Mouse (Mus musculus): ENCODE measurements around the gene Eno3. TPM values are rescaled to one million over a fixed set of nuclear protein-coding genes. Genes with fewer than 3 reads are reported as not detected.

The Eno3 gene
- total and polyA plus RNA-seq, 3 experiments, result 14.2 to 16.8 TPM; not detected in 1

DNA sequence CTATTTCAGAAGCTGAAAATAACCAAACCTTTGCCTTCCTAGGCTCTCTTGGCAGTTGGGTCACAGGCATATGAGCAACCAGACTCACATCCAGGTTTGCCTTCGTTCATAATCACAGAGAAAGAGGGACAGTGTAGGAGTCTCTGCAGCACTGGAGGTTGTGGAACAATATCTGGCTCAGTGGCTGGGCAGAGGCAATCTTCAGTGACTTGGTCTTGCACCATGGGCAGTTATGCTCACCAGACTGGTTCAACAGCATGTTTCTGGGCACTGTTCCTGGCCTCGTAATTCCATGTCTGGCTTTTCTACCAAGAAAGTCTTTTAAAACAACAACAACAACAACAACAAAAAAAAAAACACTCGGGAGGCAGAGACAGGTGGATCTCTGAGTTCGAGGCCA is 21.4 kb upstream of the Eno3 start:
- H3K27me3 ChIP-seq (ENCODE audit: control insufficient read depth in 1 of 2, insufficient read depth in 2 of 2, low read length in 2 of 2), result no peaks in the 10 kb centered on the region
- H3K79me2 ChIP-seq (ENCODE audit: control insufficient read depth, insufficient read depth, low read length, poor library complexity), result peaks cover 8% of the 10 kb centered on the region; the same call in 1 of the 2 replicates
- H3K9me3 ChIP-seq (replicated peaks; ENCODE audit: insufficient read depth, low read length), result no peaks in the 10 kb centered on the region
- no peak overlapping the region for H3K27ac ChIP-seq (ENCODE audit: control insufficient read depth, low read depth, low read length)
- H3K9ac ChIP-seq (ENCODE audit: control insufficient read depth, low read depth, low read length, poor library complexity, severe bottlenecking), result no peak overlapping the region
- peaks cover 14 to 38% of the 10 kb centered on the region in 2 experiments for H3K4me1 ChIP-seq (ENCODE audit: control insufficient read depth in 1 of 2, insufficient read depth in 2 of 2, low read length in 2 of 2)
- no peak for DNase-seq (ENCODE audit: low read depth, low spot score)
- TF ChIP-seq BHLHE40 (IDR thresholded peaks at IDR 0.05; ENCODE audit: borderline replicate concordance, low read depth, low read length) (no peak), RAD21 (IDR thresholded peaks at IDR 0.05; ENCODE audit: low read depth, low read length) (no peak), ELF1 (IDR thresholded peaks at IDR 0.05; ENCODE audit: low read depth, low read length) (no peak), MXI1 (IDR thresholded peaks at IDR 0.05; ENCODE audit: low read depth, low read length) (no peak)
- no peak overlapping the region for H3K4me3 ChIP-seq (ENCODE audit: control insufficient read depth in 1 of 2, insufficient read depth in 1 of 2, low read depth in 2 of 2, low read length in 2 of 2)
- H3K36me3 ChIP-seq (ENCODE audit: control insufficient read depth in 1 of 2, insufficient read depth in 2 of 2, low read length in 2 of 2), result peaks cover 0 to 36% of the 10 kb centered on the region in 2 experiments; a peak in 2 of 4 replicates

DNA sequence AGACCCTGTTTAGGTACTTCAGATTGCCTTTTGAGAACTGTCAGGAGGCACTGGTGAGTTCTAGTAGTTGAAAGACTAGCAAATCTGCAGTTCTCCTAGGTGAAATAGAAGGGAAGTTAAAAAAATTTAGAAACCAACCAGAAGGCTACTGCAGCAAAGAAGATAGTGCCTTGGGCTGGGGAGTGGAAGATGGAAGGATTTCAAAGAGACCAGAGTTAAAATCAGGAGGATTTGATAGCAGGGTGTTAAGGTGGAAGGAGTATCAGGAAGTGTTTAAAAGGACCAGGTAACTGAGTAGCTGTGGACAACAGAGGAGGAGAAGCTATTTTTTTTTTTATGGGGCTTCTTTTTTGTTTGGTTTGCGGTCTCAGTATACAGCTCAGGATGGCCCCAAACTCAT is 19.2 kb upstream of the Eno3 start:
- H3K36me3 ChIP-seq (ENCODE audit: control insufficient read depth in 1 of 2, insufficient read depth in 2 of 2, low read length in 2 of 2), result peaks cover 0 to 41% of the 10 kb centered on the region in 2 experiments; a peak in 2 of 4 replicates
- no peaks in the 10 kb centered on the region for H3K9me3 ChIP-seq (replicated peaks; ENCODE audit: insufficient read depth, low read length)
- peaks cover 14 to 47% of the 10 kb centered on the region in 2 experiments for H3K4me1 ChIP-seq (ENCODE audit: control insufficient read depth in 1 of 2, insufficient read depth in 2 of 2, low read length in 2 of 2)
- H3K27me3 ChIP-seq (ENCODE audit: control insufficient read depth in 1 of 2, insufficient read depth in 2 of 2, low read length in 2 of 2), result no peaks in the 10 kb centered on the region
- peaks cover 10% of the 10 kb centered on the region; the same call in 1 of the 2 replicates for H3K79me2 ChIP-seq (ENCODE audit: control insufficient read depth, insufficient read depth, low read length, poor library complexity)
- H3K9ac ChIP-seq (ENCODE audit: control insufficient read depth, low read depth, low read length, poor library complexity, severe bottlenecking), result peak overlapping the region; percentile 52
- DNase-seq (ENCODE audit: low read depth, low spot score), result peak; percentile 69
- H3K27ac ChIP-seq (ENCODE audit: control insufficient read depth, low read depth, low read length), result peak overlapping the region; percentile 96
- H3K4me3 ChIP-seq (ENCODE audit: control insufficient read depth in 1 of 2, insufficient read depth in 1 of 2, low read depth in 2 of 2, low read length in 2 of 2), result peak overlapping the region in 1 of 2 experiments; percentile 9; a peak in 1 of 4 replicates
- no peak for TF ChIP-seq NRF1 (IDR thresholded peaks at IDR 0.05; ENCODE audit: insufficient read depth, low read depth, low read length, poor library complexity, severe bottlenecking)
- no peak for TF ChIP-seq BHLHE40 (IDR thresholded peaks at IDR 0.05; ENCODE audit: borderline replicate concordance, low read depth, low read length)
- TF ChIP-seq NELFE (IDR thresholded peaks at IDR 0.05; ENCODE audit: low read depth, low read length), result peak; percentile 39; the same call in 1 of the 2 replicates
- TF ChIP-seq SMC3 (IDR thresholded peaks at IDR 0.05; ENCODE audit: low read depth, low read length), result no peak
- TF ChIP-seq ZMIZ1 (IDR thresholded peaks at IDR 0.05; ENCODE audit: low read depth, low read length), result 0 out of 2 replicates have a peak, but pooled peaks have one; percentile 46
- TF ChIP-seq CTCF (IDR thresholded peaks at IDR 0.05 in 2 of 3, conservative IDR thresholded peaks at IDR 0.05 in 1 of 3; ENCODE audit: control insufficient read depth in 1 of 3, insufficient read depth in 1 of 3, low read depth in 2 of 3, low read length in 3 of 3, poor library complexity in 1 of 3, severe bottlenecking in 1 of 3), result no peak
- TF ChIP-seq ETS1 (IDR thresholded peaks at IDR 0.05; ENCODE audit: low read depth, low read length), result peak; percentile 59
- TF ChIP-seq TAL1 (IDR thresholded peaks at IDR 0.05; ENCODE audit: low read length), result no peak; the same call in 1 of the 2 replicates
- 0 out of 2 replicates have a peak, but pooled peaks have one; percentile 41 for TF ChIP-seq JUND (IDR thresholded peaks at IDR 0.05; ENCODE audit: low read depth, low read length)
- TF ChIP-seq TBP (IDR thresholded peaks at IDR 0.05; ENCODE audit: low read depth, low read length), result no peak
- TF ChIP-seq MAZ (IDR thresholded peaks at IDR 0.05; ENCODE audit: low read depth, low read length), result no peak
- TF ChIP-seq KAT2A (conservative IDR thresholded peaks at IDR 0.05; ENCODE audit: low read depth, low read length), result no peak
- TF ChIP-seq MXI1 (IDR thresholded peaks at IDR 0.05; ENCODE audit: low read depth, low read length), result peak; percentile 63
- TF ChIP-seq E2F4 (IDR thresholded peaks at IDR 0.05; ENCODE audit: borderline replicate concordance, low read depth, low read length), result 0 out of 2 replicates have a peak, but pooled peaks have one; percentile 75
- TF ChIP-seq USF2 (IDR thresholded peaks at IDR 0.05; ENCODE audit: borderline replicate concordance in 1 of 2, insufficient read depth in 1 of 2, low read depth in 1 of 2, low read length in 2 of 2), result no peak
- TF ChIP-seq ZC3H11A (IDR thresholded peaks at IDR 0.05; ENCODE audit: low read depth, low read length), result no peak
- TF ChIP-seq ZNF384 (IDR thresholded peaks at IDR 0.05; ENCODE audit: low read depth, low read length), result peak; percentile 85
- TF ChIP-seq GATA1 (IDR thresholded peaks at IDR 0.05; ENCODE audit: low read depth, low read length), result peak; percentile 72
- TF ChIP-seq MYC (IDR thresholded peaks at IDR 0.05; ENCODE audit: low read depth, low read length), result 0 out of 2 replicates have a peak, but pooled peaks have one; percentile 28
- TF ChIP-seq SIN3A (IDR thresholded peaks at IDR 0.05; ENCODE audit: low read length), result peak; percentile 49; the same call in 1 of the 2 replicates
- peak; percentile 75 for TF ChIP-seq TCF12 (IDR thresholded peaks at IDR 0.05; ENCODE audit: low read depth, low read length)
- TF ChIP-seq MEF2A (IDR thresholded peaks at IDR 0.05; ENCODE audit: extremely low read depth, insufficient replicate concordance, low read depth, low read length, poor library complexity, severe bottlenecking), result no peak
- no peak; the same call in 1 of the 2 replicates for TF ChIP-seq HCFC1 (IDR thresholded peaks at IDR 0.05; ENCODE audit: low read depth, low read length)
- TF ChIP-seq MAX (IDR thresholded peaks at IDR 0.05; ENCODE audit: low read length), result peak; percentile 48; the same call in 1 of the 2 replicates
- no peak for TF ChIP-seq MAFK (IDR thresholded peaks at IDR 0.05; ENCODE audit: borderline replicate concordance, low read depth, low read length)
- TF ChIP-seq CHD1 (IDR thresholded peaks at IDR 0.05; ENCODE audit: low read depth, low read length), result 0 out of 2 replicates have a peak, but pooled peaks have one; percentile 25
- peak; percentile 76 to 80 for TF ChIP-seq EP300 (IDR thresholded peaks at IDR 0.05; ENCODE audit: low read depth in 1 of 2, low read length in 2 of 2)
- TF ChIP-seq RCOR1 (IDR thresholded peaks at IDR 0.05; ENCODE audit: low read depth, low read length), result peak; percentile 81

Data from MEL (cell line).